Mouse (Mus musculus): ENCODE results near the gene Jazf1. TPM values are rescaled to one million over a fixed set of nuclear protein-coding genes. Genes with fewer than 3 reads are reported as not detected.

Jazf1 gene
- polyA plus RNA-seq, 1 experiment: 1.7 TPM

DNA sequence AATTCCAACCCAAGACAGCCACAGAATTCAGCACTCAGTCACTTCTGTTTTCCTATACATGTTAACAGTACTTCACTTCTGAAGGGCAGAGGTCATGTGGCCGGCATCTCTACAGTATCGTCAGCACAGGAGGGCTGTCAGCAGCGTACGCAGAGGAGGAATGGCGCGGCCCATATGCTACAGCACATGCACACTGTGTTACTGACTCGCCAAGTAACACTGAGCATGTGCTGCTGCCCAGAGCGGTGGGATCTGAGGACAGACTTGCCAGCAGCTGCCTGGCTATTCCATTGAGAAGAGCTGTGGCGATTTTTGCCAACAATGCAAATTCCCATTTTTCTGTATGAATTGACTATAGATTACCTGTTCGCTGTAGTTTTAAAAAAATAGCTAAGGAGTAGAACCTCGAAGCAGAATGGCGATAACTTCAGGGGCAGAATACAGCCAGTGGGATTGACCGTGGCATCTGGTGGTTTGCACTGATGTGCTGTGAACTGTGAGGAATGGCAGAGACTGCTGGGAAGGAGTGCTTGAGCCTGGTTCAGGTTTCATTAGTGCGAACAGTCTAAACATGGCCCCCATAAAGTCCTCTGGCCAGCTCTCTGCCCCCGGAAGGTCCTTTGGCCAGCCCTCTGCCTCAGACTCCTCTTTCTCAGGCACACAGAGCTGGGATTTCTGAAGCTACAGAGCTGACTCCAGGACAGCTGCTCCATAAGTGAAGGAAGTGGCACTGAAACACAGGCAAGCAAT is 232.1 kb downstream of the Jazf1 start:
- Histone ChIP-seq H3K9ac (ENCODE audit: low read depth, poor library complexity, severe bottlenecking) (no peak overlapping the region), H3K4me3 (ENCODE audit: low read depth, low read length) (no peak overlapping the region), H3K27me3 (ENCODE audit: control insufficient read depth, insufficient read depth, low read length, poor library complexity, severe bottlenecking) (no peaks in the 10 kb centered on the region), H3K4me1 (ENCODE audit: control insufficient read depth, insufficient read depth, low read length) (peaks cover 2% of the 10 kb centered on the region), H3K36me3 (ENCODE audit: control insufficient read depth, insufficient read depth, low read length, poor library complexity, severe bottlenecking) (no peaks in the 10 kb centered on the region), H3K27ac (ENCODE audit: insufficient read depth, low read length) (no peak overlapping the region), H3K9me3 (replicated peaks; ENCODE audit: control insufficient read depth, insufficient read depth, low read length, poor library complexity, severe bottlenecking) (no peaks in the 10 kb centered on the region)
- no peak for TF ChIP-seq EP300 (IDR thresholded peaks at IDR 0.05; ENCODE audit: insufficient read depth, low read depth, low read length)
- no peak for TF ChIP-seq POLR2A (IDR thresholded peaks at IDR 0.05; ENCODE audit: insufficient read depth, low read length)
- TF ChIP-seq CTCF (IDR thresholded peaks at IDR 0.05; ENCODE audit: low read depth, low read length): no peak

DNA sequence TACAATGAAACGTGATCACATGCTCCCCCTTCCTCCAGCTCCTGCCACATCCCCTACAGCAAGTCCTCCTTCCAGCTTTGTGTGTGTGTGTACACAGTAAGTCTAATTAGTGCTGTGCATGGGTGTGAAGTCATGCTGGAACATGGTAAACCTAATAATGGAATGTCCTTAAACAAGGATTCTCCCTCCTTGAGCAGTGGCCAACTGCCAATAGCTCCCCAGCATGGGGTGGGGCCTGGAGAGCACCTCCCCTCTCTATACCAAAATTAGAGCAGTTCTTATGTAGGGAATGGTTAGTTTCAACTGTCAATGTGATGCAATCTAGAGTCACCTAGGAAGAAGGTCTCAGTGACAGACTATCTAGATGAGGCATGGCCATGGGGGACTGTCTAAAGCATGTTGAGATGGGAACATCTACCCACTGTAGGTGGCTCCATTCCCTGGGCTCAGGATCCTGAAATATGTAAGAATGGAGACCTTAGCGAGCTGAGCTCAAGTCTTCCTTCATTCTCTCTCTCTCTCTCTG is 240.6 kb downstream of the Jazf1 start:
- TF ChIP-seq EP300 (IDR thresholded peaks at IDR 0.05; ENCODE audit: insufficient read depth, low read depth, low read length) (no peak), POLR2A (IDR thresholded peaks at IDR 0.05; ENCODE audit: insufficient read depth, low read length) (no peak), CTCF (IDR thresholded peaks at IDR 0.05; ENCODE audit: low read depth, low read length) (no peak)
- H3K27me3 ChIP-seq (ENCODE audit: control insufficient read depth, insufficient read depth, low read length, poor library complexity, severe bottlenecking): no peaks in the 10 kb centered on the region; the same call in 1 of the 2 replicates
- H3K36me3 ChIP-seq (ENCODE audit: control insufficient read depth, insufficient read depth, low read length, poor library complexity, severe bottlenecking): no peaks in the 10 kb centered on the region
- no peaks in the 10 kb centered on the region for H3K4me1 ChIP-seq (ENCODE audit: control insufficient read depth, insufficient read depth, low read length)
- no peak overlapping the region for H3K27ac ChIP-seq (ENCODE audit: insufficient read depth, low read length)
- H3K4me3 ChIP-seq (ENCODE audit: low read depth, low read length): no peak overlapping the region
- no peaks in the 10 kb centered on the region for H3K9me3 ChIP-seq (replicated peaks; ENCODE audit: control insufficient read depth, insufficient read depth, low read length, poor library complexity, severe bottlenecking)
- no peak overlapping the region for H3K9ac ChIP-seq (ENCODE audit: low read depth, poor library complexity, severe bottlenecking)

DNA sequence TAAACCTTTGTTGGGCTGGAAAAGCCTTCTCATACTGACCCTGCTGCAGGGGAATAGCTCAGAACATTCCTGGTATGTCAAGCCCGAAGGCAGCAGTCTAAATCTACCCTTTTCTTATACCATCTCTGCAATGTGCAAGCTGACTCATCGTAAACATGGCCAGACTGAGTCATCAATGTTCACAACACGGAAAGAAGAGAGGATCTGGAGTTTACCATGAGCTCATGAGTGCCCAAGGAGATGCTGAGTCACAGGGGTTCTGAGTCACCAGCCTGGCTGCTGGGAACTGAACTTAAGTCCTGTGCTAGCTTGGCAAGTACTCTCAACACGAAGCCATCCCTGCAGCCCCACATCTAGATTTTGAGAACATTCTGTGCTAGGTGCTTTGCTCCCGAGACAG is 242.9 kb downstream of the Jazf1 start:
- Histone ChIP-seq H3K36me3 (ENCODE audit: control insufficient read depth, insufficient read depth, low read length, poor library complexity, severe bottlenecking) (no peaks in the 10 kb centered on the region), H3K4me3 (ENCODE audit: low read depth, low read length) (no peak overlapping the region), H3K27ac (ENCODE audit: insufficient read depth, low read length) (no peak overlapping the region), H3K4me1 (ENCODE audit: control insufficient read depth, insufficient read depth, low read length) (no peaks in the 10 kb centered on the region), H3K9ac (ENCODE audit: low read depth, poor library complexity, severe bottlenecking) (no peak overlapping the region), H3K27me3 (ENCODE audit: control insufficient read depth, insufficient read depth, low read length, poor library complexity, severe bottlenecking) (no peaks in the 10 kb centered on the region; the same call in 1 of the 2 replicates), H3K9me3 (replicated peaks; ENCODE audit: control insufficient read depth, insufficient read depth, low read length, poor library complexity, severe bottlenecking) (no peaks in the 10 kb centered on the region)
- no peak for TF ChIP-seq CTCF (IDR thresholded peaks at IDR 0.05; ENCODE audit: low read depth, low read length)
- TF ChIP-seq POLR2A (IDR thresholded peaks at IDR 0.05; ENCODE audit: insufficient read depth, low read length): no peak
- no peak for TF ChIP-seq EP300 (IDR thresholded peaks at IDR 0.05; ENCODE audit: insufficient read depth, low read depth, low read length)

DNA sequence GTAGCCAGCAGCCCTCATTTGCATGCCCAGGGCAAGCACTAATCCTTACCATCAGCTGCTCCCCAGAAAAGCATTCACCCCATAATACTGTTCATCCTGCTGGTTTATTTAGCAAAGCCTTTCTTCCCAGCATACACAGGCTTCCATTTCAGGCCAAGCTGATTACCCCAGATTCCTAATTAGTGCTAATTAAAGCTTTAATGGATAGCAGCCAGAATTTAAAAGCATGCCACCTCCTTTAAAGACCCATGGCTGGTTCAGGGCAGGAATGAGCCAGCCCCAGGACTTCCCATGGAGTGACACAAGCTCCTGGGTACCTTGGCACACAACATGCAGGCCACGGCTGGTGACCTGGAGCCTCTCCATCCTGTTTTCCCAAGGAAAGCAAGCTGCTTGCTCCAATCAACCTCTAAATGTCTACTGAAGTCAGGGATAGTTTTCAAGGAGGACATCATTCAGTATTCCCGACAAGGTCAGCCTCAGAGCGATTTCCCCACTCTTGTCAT is 243.4 kb downstream of the Jazf1 start:
- H3K27me3 ChIP-seq (ENCODE audit: control insufficient read depth, insufficient read depth, low read length, poor library complexity, severe bottlenecking): no peaks in the 10 kb centered on the region; the same call in 1 of the 2 replicates
- H3K9me3 ChIP-seq (replicated peaks; ENCODE audit: control insufficient read depth, insufficient read depth, low read length, poor library complexity, severe bottlenecking): no peaks in the 10 kb centered on the region
- H3K27ac ChIP-seq (ENCODE audit: insufficient read depth, low read length): no peak overlapping the region
- H3K9ac ChIP-seq (ENCODE audit: low read depth, poor library complexity, severe bottlenecking): no peak overlapping the region
- H3K4me3 ChIP-seq (ENCODE audit: low read depth, low read length): no peak overlapping the region
- H3K36me3 ChIP-seq (ENCODE audit: control insufficient read depth, insufficient read depth, low read length, poor library complexity, severe bottlenecking): no peaks in the 10 kb centered on the region
- TF ChIP-seq CTCF (IDR thresholded peaks at IDR 0.05; ENCODE audit: low read depth, low read length) (no peak), POLR2A (IDR thresholded peaks at IDR 0.05; ENCODE audit: insufficient read depth, low read length) (no peak)
- H3K4me1 ChIP-seq (ENCODE audit: control insufficient read depth, insufficient read depth, low read length): no peaks in the 10 kb centered on the region

DNA sequence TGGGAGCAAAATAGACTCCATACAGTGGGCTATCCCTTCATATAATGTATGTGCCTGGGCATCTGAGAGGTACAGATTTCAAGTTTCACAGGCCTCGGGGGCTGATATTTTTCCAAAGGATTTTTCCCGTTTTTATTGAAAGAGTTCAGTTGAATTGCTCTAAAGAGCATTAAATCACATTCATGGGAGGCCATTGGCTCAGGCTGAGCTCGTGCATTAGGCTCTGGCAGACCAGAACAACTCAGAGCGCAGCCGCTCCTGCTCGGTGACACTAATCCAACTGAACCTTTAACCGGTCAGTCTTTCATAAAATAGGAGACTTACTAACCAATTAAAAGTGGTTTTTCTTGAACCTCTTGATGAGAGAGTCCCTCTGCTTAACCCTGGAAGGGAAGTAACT is 245.4 kb downstream of the Jazf1 start:
- H3K36me3 ChIP-seq (ENCODE audit: control insufficient read depth, insufficient read depth, low read length, poor library complexity, severe bottlenecking): no peaks in the 10 kb centered on the region
- no peak overlapping the region for H3K27ac ChIP-seq (ENCODE audit: insufficient read depth, low read length)
- H3K4me1 ChIP-seq (ENCODE audit: control insufficient read depth, insufficient read depth, low read length): no peaks in the 10 kb centered on the region
- H3K4me3 ChIP-seq (ENCODE audit: low read depth, low read length): no peak overlapping the region
- H3K9ac ChIP-seq (ENCODE audit: low read depth, poor library complexity, severe bottlenecking): no peak overlapping the region
- H3K27me3 ChIP-seq (ENCODE audit: control insufficient read depth, insufficient read depth, low read length, poor library complexity, severe bottlenecking): no peaks in the 10 kb centered on the region; the same call in 1 of the 2 replicates
- no peak for TF ChIP-seq POLR2A (IDR thresholded peaks at IDR 0.05; ENCODE audit: insufficient read depth, low read length)
- no peak for TF ChIP-seq CTCF (IDR thresholded peaks at IDR 0.05; ENCODE audit: low read depth, low read length)
- TF ChIP-seq EP300 (IDR thresholded peaks at IDR 0.05; ENCODE audit: insufficient read depth, low read depth, low read length): no peak
- H3K9me3 ChIP-seq (replicated peaks; ENCODE audit: control insufficient read depth, insufficient read depth, low read length, poor library complexity, severe bottlenecking): no peaks in the 10 kb centered on the region

DNA sequence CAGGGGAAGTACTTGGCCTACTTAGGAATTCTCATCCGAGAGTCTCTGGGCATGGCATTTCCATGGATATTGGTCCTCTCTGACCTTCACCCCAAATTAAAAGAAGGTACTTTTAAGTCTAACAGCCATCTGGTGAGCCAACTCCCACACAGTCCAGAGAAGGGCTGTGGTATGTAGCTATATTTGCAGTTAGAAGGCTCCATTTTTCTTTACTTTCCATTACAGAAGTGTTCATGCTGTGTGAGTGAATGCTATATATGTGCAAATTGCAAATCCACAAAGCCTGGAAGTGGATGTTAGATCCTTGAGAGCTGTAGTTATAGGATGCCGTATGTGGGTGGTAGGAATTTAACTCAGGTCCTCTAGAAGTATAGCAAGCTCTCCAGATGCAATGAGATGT is 245.8 kb downstream of the Jazf1 start:
- Histone ChIP-seq H3K9me3 (replicated peaks; ENCODE audit: control insufficient read depth, insufficient read depth, low read length, poor library complexity, severe bottlenecking) (no peaks in the 10 kb centered on the region), H3K36me3 (ENCODE audit: control insufficient read depth, insufficient read depth, low read length, poor library complexity, severe bottlenecking) (no peaks in the 10 kb centered on the region), H3K27ac (ENCODE audit: insufficient read depth, low read length) (no peak overlapping the region), H3K9ac (ENCODE audit: low read depth, poor library complexity, severe bottlenecking) (no peak overlapping the region), H3K4me3 (ENCODE audit: low read depth, low read length) (no peak overlapping the region), H3K27me3 (ENCODE audit: control insufficient read depth, insufficient read depth, low read length, poor library complexity, severe bottlenecking) (no peaks in the 10 kb centered on the region), H3K4me1 (ENCODE audit: control insufficient read depth, insufficient read depth, low read length) (no peaks in the 10 kb centered on the region)
- no peak for TF ChIP-seq EP300 (IDR thresholded peaks at IDR 0.05; ENCODE audit: insufficient read depth, low read depth, low read length)
- TF ChIP-seq CTCF (IDR thresholded peaks at IDR 0.05; ENCODE audit: low read depth, low read length): no peak
- TF ChIP-seq POLR2A (IDR thresholded peaks at IDR 0.05; ENCODE audit: insufficient read depth, low read length): no peak
